Mouse (Mus musculus) adrenal gland, postnatal 10 days (tissue): ENCODE data around the gene Hhipl1. TPM values are rescaled to one million over a fixed set of nuclear protein-coding genes. Genes with fewer than 3 reads are reported as not detected.

Experiments
- DNase-seq: peaks from one replicate; pipeline ENCODE4 v3.0.0; 2021; ENCODE audit warnings: mixed read lengths
- total RNA-seq, 2 experiments: library from RNA; stranded (reverse); gene quantifications; 2 replicates each; pipeline ENCODE4 v1.2.3; 2021

The Hhipl1 gene
- total RNA-seq, 2 experiments from 2014 or later = 0.96 to 1.1 TPM

DNA sequence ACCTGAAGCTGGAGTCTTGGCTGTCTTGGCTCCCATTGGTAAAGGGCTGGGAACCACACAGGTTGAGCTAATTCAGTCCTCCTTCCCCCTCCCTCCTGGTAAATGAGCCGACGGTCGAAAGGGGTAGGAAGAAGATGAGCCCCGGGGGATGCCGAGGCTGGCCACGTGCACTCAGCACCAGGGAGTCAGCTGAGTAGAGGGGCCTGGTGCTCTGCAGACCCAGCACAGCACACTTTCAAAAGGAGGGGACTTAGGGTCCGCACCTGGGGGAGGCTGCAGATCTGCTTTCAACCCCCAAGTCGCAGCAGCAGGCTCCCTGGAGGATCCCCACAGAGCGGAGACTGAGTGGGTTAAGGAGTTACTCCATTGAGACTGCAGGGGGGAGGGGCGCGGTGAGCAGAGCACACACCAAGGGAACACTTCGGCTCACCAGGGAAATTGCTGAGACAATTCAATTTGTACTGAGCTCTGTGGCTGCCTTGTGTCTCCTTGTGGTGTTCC, 28.7 kb upstream of the Hhipl1 start:
- DNase-seq = no peak

DNA sequence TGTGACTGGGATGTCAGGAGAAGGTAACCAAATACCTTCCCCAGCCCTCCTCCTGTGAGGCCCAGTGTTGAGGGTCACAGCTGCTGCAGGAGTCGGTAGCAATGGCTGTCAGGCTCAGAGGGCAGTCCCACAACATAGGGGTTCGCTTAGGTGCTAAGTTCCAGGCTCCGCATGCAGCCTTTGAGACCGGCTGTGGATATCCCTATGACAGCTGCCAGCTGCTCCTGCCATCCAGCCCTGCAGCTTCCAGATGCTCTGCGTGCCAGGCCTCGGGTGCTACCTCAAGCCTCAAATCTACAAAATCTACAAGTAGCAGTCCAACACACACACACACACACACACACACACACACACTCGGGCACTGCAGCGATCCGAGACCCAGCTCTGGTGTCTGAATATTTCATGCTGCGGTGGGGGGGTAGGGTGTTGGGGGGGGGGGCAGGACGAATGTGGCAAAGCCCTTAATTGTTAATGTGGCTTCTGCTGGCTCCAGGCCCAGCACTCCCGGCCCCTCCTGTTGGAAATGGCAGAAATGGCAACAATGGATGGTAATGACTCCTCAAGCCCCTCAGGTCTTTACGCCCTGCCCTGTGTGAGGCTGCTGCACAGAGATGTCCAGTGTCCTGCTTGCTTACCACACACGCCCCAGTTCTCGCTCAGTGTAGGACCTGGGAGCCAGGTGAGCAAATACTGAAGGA, 27.7 kb upstream of the Hhipl1 start:
- no peak for DNase-seq

DNA sequence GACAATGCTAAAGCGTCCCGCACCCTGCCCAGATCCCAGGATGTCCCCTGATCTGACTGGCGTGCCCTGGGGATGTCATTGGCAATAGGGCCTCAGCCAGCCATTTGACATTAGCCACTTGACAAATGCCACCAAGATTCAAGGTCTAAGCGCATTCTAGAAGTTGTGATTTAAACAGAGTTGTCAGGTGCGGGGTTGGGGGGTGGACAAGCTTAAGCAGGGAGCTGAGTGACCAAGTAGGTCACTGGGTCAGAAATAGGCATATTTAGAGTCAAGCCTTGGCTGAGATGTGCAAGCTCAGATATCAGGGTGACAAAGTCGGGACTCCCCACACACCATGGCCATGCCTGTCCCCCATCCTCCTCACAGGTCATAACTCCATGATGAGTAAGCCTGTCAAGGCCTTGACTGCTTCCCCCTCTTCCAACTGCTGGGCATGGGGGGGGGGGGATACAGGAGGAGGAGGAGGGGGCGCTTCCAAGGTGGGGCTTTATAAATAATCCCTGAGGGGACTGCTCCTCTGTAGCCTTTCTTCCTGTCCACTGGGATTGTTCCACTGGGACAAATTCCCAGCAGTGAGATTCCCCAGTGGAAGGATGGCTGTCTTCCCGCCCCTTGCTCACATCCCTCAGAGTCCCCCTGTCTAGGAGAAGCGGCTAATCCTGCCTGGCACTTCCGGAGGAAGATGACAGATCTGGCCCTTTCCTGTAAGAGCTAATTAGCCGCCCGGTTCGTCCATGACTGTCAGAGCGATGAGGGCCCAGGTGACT, 21.4 kb upstream of the Hhipl1 start:
- no peak for DNase-seq

DNA sequence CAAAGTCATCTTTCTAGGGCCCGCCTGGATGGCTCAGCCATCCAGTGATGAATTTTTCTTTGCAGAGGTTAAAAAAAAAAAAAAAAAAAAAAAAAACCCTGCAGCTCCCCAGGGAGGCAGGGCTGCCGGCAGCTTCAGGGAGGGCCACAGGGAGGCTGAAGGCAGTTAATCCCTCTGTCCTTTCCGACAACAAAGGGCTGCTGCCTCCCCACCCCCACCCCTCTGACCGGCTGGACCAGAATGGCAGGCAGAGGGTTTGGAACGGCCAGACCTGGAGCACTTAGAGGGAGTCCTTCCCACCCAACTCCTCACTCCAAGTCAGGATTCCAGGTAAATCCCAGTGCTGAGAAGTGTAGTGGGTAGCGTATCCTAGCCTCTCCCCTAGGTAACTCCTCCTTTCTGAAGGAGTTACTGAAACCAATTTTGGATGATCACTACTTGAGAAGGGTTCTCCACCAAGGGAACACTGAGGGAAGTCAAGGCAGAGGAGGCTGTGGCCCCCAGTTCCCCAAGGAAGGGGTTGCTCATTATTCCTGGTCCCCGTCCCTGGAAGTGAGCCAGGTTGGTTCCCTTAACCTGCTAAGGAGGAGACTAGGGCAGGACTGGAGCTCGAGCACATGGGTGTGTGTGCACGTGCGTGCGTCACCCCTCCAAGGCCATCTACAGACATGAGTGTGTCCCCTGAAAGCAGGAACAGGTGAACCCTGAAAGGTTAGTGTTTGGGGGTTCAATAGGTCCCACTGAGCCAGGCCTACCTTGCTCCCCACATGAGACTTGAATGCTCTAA, 20.7 kb upstream of the Hhipl1 start:
- no peak for DNase-seq

DNA sequence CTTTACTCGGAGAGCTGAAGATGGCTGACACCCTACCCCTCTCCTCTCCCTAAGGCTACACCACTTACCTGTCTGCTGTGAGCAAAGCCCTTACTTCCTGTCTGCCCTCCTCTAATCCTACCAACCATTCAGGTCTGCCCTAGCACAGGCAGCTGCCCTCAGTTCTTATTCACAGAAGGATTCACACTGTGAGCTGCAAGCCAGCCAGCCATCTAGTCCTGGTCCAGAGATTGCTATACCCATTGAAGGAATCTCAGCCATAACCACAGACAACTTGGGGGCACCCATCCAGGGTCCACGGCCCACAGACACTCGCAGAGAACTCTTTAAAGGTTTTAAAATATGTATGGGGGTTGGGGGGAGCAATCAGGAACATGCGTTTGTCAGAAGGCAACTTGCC, 19.7 kb upstream of the Hhipl1 start:
- DNase-seq = no peak

DNA sequence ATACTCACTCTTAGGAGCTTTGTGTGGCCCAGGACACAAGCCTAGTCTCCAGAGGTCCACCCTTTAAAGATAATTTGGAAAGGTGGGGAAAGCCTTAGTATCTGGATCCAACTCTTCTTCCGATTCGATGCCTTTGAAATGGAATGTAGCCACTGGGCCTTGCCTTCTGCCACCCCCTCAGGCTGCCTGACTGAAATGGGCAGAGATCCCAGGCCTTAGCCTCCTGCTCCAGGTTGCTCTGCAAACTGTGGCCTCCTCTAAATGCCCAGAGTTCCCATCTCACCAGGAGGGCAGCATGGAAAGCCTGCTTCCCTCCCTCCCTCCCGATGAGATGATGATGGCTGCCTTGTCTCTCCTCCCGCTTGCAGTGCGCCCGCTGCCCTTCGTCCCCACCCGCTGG, 19.1 kb upstream of the Hhipl1 start:
- DNase-seq = no peak

DNA sequence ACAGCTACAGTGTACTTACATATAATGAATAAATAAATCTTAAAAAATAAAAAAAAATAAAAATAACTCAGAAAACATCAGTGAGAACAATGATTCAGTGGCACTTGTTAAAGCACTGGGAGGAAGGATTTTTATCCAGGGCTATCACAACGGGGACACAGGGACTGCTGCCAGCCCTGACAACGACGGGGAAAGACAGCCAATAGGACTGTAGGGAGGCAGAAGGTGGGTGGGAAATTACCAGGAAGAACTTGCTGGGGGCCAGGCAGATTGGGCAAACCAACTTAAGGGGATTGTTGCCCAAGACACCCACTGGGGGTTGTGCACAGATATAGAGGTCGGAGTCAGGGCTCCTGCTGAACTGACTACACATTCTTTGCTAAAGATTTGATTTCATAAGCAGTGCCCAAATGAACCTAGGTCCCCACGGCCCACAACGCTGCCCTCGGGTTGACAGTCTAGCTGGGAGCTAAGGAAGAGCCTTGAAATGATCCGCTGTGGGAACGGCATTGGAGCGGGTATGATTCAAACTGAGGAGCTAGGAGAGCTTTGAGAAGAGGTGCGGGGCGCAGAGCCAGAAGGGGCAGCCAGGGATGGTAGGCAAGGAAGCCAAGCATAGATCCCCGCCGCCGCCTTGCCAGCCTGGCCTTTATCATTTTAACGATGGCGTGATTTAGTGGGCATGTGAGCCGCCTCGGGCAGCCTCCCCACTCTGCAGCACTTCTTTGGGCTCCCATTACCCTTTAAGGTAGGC, 17.8 kb upstream of the Hhipl1 start:
- peak; percentile 53 for DNase-seq

DNA sequence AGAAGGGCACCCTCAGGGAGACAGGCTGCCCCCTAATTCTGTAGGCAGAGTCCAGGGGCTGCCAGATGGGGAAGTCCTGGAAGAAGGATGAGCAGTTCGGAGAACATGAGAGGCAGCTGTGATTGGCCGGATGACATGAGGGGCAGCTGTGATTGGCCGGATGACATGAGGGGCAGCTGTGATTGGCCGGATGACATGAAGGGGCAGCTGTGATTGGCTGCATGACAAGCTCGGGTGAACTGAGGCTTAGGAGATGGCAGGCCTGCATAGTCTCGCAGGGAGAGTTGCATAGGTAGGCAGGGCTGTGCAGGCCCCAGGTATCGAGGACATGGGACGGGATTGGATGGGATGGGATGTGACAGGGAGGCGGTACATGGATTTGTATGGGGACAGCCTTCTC, 13.7 kb upstream of the Hhipl1 start:
- peak; percentile 42 for DNase-seq

DNA sequence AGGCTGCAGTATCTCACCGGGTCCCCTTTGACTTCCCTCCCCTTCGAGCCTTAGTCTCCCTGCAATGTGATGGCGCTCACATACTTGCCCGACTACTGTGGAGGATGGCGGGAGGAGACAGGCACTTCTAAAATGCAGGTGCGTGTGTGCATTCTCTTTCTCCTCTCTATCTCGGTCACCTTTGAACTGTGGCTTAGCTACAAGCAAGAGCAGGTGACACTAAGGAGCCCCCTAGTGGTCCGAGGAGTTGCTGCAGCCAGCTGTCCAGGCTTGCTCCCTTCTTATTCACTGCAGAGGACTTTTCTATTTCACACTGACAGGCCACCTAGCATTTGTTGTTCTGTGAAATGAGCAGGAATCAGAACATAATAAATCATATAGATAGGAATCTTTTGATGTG, 13.1 kb upstream of the Hhipl1 start:
- peak; percentile 86 for DNase-seq

DNA sequence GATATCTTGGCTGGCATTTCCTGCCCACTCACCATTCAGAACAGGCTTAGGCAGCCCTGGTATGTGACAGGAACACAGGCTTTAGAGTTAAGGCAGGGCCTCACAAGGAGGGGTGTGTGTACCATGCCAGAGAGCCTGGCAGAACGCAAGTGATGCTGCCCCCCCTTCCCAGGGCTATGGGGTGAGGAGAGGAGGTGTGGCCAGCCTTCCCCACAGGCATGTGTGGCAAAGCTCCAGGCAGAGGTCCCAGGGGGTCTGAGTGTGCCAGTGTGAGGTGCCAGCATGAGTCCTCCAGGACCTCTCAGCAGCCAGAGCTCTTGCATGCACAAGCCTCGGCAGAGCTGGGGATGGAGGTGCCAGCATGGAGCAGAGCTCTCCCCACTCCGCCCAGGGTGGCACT, 11.4 kb upstream of the Hhipl1 start:
- peak; percentile 83 for DNase-seq

DNA sequence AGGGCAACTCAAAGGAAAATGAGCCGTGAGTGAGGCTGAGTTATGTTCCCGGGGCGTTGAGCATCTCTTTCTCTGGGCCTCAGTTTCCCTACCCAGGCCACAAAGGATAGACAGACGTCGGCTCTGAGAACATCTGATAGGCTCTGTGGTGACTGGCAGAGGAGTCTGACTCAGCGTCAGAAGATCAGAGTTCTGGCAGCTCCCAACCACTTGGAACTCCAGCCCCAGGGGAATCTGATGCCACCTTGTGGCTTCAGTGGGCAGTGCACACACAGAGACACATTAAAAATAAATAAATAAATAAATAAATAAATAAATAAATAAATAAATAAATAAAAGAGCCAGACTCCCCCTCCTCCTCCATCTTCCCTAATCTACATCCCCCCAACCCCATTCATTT, 9.0 kb upstream of the Hhipl1 start:
- peak; percentile 29 for DNase-seq

DNA sequence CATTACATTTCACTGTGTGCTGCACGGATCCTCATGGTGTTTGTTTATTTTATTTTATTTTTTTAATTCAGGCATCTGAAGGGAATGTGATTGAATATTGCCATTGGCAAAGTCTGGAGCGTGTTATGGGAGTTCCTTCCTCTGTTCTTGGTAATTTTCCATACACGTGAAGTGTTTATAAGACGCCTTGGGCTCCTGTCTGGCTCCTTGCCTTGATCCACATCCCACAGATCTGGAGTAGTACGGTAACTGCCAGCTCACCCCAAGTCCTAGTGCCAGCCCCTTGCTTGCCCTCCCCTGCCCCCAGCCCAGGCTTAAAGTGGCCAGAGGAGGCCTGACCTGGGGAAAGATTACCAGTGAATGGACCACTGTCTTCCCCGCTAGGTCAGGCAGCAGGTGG, 5.1 kb upstream of the Hhipl1 start:
- DNase-seq = no peak

DNA sequence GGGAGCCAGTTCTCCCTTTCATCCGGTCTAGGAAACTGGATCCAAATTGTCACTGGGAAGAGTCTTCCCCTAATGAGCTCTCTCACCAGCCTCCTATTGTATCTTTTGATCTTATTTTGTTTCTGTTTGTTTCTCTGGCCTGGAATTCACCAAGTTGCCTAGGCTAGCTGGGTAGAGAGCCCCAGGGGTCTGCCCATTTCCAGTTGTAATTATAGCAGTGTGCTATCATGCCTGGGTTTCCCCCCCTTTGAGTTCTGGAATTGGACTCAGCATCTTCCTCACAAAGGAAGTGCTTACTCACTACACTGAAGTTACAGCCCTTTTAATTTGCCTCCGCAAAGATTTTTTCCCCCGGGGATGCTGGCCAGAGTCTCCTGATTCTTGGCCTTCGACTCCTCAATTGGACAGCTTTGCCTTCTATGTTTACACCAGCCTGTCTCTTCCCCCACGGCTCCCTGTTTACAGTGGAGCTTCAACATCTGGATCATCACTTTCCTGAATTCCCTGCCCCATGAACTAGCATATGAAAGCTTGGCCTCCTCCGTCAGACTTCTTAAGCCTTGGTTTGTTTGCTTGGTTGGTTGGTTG, 2.2 kb upstream of the Hhipl1 start:
- no peak for DNase-seq

DNA sequence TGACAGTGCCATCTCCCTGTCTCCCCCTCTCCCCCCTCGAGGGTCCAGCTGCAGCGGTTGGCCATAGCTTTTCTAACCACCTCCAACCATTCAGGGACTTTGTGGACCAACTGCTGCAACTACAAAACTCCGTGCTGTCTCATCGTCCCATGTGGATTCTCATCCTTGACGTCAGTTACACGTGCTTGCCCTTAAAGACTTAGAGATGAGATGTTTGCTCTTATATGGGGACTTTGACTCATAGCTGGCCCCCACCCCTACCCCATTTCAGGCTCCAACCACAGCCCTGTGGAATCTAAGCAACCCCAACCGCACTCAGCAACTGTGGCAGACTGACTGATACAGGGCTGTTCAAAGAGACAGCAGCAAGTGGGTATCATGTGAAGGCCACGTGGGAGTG, 898 bp upstream of the Hhipl1 start:
- no peak for DNase-seq

DNA sequence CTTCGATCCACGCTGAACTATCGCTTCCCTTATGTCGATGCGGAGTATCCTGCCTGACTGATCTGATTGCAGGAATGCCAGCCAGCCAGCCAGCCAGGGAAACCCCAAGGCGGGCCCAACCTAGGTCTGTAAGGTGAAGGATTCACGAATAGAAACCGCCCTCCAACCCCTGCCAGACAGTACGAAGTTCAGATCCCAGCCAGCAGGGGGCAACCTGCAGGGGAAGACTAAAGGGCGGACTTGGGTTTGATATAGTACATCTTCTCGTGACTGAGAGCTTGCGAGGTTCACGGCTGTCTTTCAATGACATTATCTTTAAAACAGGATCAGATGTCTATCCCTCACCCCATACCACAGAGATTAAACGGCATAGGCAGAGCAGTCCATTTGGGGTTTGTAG, 1.5 kb downstream of the Hhipl1 start:
- DNase-seq = peak; percentile 67

DNA sequence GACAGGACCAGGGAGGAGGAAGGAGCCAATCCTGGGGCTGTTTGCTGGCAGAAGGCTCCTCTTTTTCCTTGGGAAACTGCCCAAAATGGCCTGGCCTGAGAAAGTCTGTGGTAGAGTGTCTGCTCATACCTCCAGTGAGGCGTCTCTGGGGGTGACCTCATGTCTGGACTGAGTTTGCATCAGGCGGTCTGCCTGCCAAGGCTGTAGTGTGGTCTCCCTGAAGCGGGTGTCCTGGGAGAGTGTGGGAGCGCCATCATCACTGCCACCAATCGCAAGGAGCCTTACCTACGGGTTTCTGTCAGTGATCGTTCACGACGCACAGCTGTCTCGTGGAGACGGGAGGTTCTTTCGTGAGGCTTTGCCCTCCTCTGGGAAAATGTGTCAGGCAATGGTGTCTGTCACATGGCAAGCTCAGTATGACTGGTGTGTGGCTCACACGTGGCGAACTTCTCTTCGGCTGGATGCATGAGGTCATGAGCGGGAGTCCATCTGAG, 2.3 kb downstream of the Hhipl1 start:
- DNase-seq = peak; percentile 23

DNA sequence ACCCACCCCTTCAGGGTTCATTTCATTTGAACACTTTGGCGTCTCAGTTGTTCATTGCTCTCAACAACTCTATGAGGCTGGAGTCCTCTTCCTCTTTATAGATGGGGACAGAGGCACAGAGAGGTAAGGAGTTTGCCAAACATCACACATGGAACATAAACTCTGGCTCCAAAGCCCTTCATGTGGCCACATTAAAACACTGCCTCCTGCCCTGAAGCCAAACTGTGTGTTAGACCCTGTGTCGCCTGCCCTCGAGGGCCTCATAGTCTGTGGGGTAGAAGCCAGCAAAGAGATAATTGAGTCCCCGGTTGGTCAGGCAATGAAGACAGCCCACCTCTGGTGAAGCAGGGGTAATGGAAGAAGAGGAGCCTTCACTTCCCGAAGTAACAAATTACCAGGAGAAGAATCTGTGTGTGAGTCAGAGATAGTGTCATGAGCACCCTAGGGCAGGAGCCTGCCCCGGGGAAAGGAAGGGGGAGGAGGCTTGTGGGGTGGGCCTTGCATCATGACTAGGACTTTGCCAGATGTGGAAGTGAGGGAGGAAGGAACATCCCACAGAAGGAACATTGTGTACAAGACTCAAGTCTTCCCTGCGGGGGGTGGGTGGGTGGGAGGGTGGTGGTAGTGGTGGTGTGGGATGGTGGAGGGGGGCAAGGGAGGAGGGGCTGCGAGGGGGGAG, 3.2 kb downstream of the Hhipl1 start:
- DNase-seq = peak; percentile 41

DNA sequence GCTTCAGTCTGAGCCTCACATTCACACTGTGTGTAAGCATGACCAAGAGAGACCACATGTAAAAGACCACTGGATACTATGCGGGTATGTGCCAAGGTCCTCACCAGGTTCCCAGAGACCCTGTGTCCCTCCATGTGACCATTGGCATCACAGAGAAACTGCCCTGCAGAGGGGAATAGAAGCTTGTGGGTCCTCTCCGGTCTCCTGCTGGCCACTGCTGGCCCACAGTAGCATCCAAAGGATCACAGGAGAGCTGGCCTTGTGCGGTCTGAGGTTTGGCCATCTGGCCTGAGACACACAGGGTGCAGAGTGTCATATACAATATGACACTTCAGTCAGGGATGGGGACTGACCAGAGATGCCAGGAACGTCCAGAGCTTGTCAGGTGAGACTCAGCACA, 4.0 kb downstream of the Hhipl1 start:
- no peak for DNase-seq

DNA sequence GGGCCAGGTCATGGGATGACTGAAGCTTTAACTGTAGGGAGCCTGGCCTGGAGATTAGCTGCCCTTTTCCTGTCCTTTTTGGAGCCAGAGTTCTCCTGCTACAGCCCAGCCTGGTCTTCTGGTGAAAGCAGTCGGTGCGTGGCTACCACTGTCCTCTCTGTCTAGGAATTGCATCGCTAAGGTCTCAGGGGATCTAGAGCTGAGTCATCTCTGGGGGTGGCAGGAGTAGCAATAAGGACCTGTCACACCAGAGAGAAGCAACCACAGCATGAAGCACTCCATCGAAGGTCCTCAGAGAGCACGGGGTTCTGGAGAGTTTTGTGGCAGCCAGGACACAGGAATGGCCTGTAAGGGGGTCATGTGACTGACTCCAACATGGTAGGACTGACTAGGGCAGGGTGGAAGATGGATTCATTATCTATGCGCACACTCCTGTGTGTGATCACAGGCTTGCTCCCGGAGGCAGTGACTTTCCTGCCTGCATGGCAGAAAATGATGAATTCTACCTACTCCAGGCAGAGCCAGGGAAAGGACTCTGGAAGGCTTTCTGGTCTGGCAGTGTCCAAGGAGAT, 4.5 kb downstream of the Hhipl1 start:
- DNase-seq = no peak

DNA sequence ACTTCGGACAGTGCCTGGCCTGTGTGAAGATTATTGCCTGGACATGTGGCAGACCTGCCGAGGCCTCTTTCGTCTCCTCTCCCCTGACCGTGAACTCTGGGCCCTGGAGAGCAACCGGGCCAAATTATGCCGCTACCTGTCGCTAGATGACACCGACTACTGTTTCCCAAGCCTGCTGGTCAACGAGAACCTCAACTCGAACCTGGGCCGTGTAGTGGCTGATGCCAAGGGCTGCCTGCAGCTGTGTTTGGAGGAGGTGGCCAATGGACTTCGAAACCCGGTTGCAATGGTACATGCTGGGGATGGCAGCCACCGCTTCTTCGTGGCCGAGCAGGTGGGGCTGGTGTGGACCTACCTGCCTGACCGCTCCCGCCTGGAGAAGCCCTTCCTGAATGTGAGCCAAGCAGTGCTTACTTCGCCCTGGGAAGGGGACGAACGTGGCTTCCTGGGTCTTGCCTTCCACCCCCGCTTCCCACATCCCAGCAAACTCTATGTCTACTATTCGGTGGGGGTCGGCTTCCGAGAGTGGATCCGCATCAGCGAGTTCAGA, 5.7 kb downstream of the Hhipl1 start:
- no peak for DNase-seq
